Comparison of ENCODE assay signal across 11 mouse cellular contexts in the genomic region with DNA sequence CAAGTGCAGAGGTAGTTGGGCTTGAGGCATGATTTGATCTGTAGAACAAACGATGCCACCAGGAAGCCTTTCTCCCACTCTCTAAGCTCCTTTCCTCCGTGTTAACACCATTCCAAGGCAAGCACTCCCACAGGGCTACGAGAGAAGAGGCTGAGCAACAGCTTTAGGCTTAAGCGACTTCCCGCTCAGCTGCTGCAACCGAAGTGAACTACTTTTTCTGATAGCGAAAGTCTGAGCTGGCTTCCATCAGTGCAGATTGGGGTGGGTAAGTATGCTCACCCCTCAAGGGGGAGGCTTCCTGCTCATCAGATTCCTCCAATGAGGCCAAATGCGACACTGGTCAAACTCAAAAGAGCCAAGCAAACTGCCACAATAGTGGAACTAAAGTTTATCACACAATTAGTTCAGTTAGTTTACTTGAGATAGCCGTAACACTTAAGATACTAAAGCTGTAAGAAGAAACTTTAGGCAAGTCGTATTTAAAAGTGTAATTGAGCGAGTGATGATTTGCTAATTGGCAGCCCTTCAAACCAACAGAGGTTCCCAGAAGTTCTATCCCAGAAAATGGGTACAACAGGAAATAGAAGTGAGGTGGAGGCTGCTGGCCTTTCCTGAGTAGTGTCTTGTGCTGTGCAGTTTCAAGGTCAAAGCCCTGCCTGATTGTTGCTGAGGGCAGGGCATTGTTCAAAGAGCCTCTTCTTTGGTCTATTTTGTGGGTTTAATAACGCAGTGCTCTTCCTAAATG.
A peak's percentile ranks its signal among the peaks of the same experiment; 100 is the strongest.
DNase-seq lines count a peak whose midpoint lies in the region; ATAC-seq and TF ChIP-seq lines count a peak whose summit lies in the region.
"Had no signal": no experiment of that assay in that cellular context is flagged by ENCODE, and none has a peak within 500 bp of the region (broad histone marks: within the 10 kb centered on the region; RNA-seq: fewer than 3 reads in every experiment).

No protein-coding gene starts in this region.

- 36% methylated on average over 12 of the region's 12 CpGs for WGBS in embryonic facial prominence, embryonic 11.5 days
- 29% methylated on average over 12 of the region's 12 CpGs for WGBS in embryonic facial prominence, embryonic 10.5 days
- WGBS in lung, embryonic 14.5 days = 13% methylated on average over 12 of the region's 12 CpGs
- WGBS in limb, embryonic 13.5 days = 27% methylated on average over 12 of the region's 12 CpGs
- WGBS in stomach, embryonic 15.5 days = 17% methylated on average over 12 of the region's 12 CpGs

- H3K27me3 ChIP-seq in embryonic facial prominence, embryonic 11.5 days (ENCODE audit: control insufficient read depth, insufficient read depth, low read length) = no peaks in the 10 kb centered on the region
- H3K27me3 ChIP-seq in embryonic facial prominence, embryonic 10.5 days (replicated peaks; ENCODE audit: low read depth, poor library complexity, severe bottlenecking) = no peaks in the 10 kb centered on the region
- H3K27me3 ChIP-seq in lung, embryonic 14.5 days (ENCODE audit: insufficient read depth, low read length) = no peaks in the 10 kb centered on the region
- peaks cover 5% of the 10 kb centered on the region; the same call in 1 of the 2 replicates for H3K27me3 ChIP-seq in limb, embryonic 13.5 days
- no peaks in the 10 kb centered on the region for H3K27me3 ChIP-seq in stomach, embryonic 15.5 days (replicated peaks)
- H3K27me3 ChIP-seq: neural tube, embryonic 13.5 days had no signal

- no peaks in the 10 kb centered on the region for H3K36me3 ChIP-seq in embryonic facial prominence, embryonic 11.5 days (replicated peaks; ENCODE audit: control insufficient read depth, insufficient read depth, low read depth, low read length)
- H3K36me3 ChIP-seq in embryonic facial prominence, embryonic 10.5 days (replicated peaks) = no peaks in the 10 kb centered on the region
- no peaks in the 10 kb centered on the region for H3K36me3 ChIP-seq in lung, embryonic 14.5 days (ENCODE audit: insufficient read depth)
- H3K36me3 ChIP-seq in limb, embryonic 13.5 days = no peaks in the 10 kb centered on the region
- no peaks in the 10 kb centered on the region for H3K36me3 ChIP-seq in stomach, embryonic 15.5 days
- H3K36me3 ChIP-seq: embryonic facial prominence, embryonic 12.5 days; neural tube, embryonic 13.5 days had no signal

- DNase-seq in embryonic facial prominence, embryonic 11.5 days (ENCODE audit: low spot score) = peak; percentile 7
- no peak for DNase-seq in embryonic facial prominence, embryonic 10.5 days (ENCODE audit: low spot score)
- peak; percentile 68 for DNase-seq in lung, embryonic 14.5 days
- DNase-seq in lung, postnatal 4 days = no peak
- DNase-seq in MN1 (ENCODE audit: low spot score) = no peak
- no peak for DNase-seq in gastrocnemius, adult 8-10 months (ENCODE audit: low spot score in 2 of 2)
- DNase-seq: kidney, adult 18-20 months had no signal

- TF ChIP-seq CTCF in lung, embryonic 14.5 days (IDR thresholded peaks at IDR 0.05; ENCODE audit: low read depth) = no peak

- H3K4me1 ChIP-seq in embryonic facial prominence, embryonic 11.5 days (ENCODE audit: control insufficient read depth, insufficient read depth, low read length) = no peaks in the 10 kb centered on the region
- peaks cover 10% of the 10 kb centered on the region; the same call in 1 of the 2 replicates for H3K4me1 ChIP-seq in embryonic facial prominence, embryonic 10.5 days
- peaks cover 9% of the 10 kb centered on the region for H3K4me1 ChIP-seq in lung, embryonic 14.5 days (ENCODE audit: insufficient read depth)
- H3K4me1 ChIP-seq in limb, embryonic 13.5 days = peaks cover 5% of the 10 kb centered on the region; the same call in 1 of the 2 replicates
- H3K4me1 ChIP-seq in stomach, embryonic 15.5 days = no peaks in the 10 kb centered on the region
- H3K4me1 ChIP-seq: embryonic facial prominence, embryonic 12.5 days had no signal

- no peaks in the 10 kb centered on the region for H3K9me3 ChIP-seq in embryonic facial prominence, embryonic 11.5 days (replicated peaks; ENCODE audit: control insufficient read depth, low read length)
- H3K9me3 ChIP-seq in embryonic facial prominence, embryonic 10.5 days = no peaks in the 10 kb centered on the region
- H3K9me3 ChIP-seq in lung, embryonic 14.5 days (ENCODE audit: low read depth, low read length) = no peaks in the 10 kb centered on the region
- H3K9me3 ChIP-seq in limb, embryonic 13.5 days = no peaks in the 10 kb centered on the region
- no peaks in the 10 kb centered on the region for H3K9me3 ChIP-seq in stomach, embryonic 15.5 days
- H3K9me3 ChIP-seq: embryonic facial prominence, embryonic 12.5 days; neural tube, embryonic 13.5 days had no signal

- no peak overlapping the region for H3K4me3 ChIP-seq in embryonic facial prominence, embryonic 11.5 days (ENCODE audit: low read depth, low read length)
- H3K4me3 ChIP-seq in embryonic facial prominence, embryonic 10.5 days = no peak overlapping the region
- peak overlapping the region; percentile 3; the same call in 1 of the 2 replicates for H3K4me3 ChIP-seq in lung, embryonic 14.5 days (ENCODE audit: low read depth, low read length)
- no peak overlapping the region for H3K4me3 ChIP-seq in limb, embryonic 13.5 days
- no peak overlapping the region for H3K4me3 ChIP-seq in stomach, embryonic 15.5 days (replicated peaks)
- H3K4me3 ChIP-seq: embryonic facial prominence, embryonic 12.5 days; neural tube, embryonic 13.5 days had no signal

- no peak for ATAC-seq in embryonic facial prominence, embryonic 11.5 days (replicated peaks; ENCODE audit: insufficient number of reproducible peaks, low FRiP score, low TSS enrichment, low read depth)
- ATAC-seq in lung, embryonic 14.5 days (ENCODE audit: insufficient read depth) = peak; percentile 77
- no peak for ATAC-seq in limb, embryonic 13.5 days (ENCODE audit: low FRiP score, low read depth)
- no peak for ATAC-seq in stomach, embryonic 15.5 days (ENCODE audit: insufficient read depth, low FRiP score, low read depth)

- H3K27ac ChIP-seq in embryonic facial prominence, embryonic 11.5 days (replicated peaks; ENCODE audit: low read depth, low read length) = no peak overlapping the region
- no peak overlapping the region for H3K27ac ChIP-seq in embryonic facial prominence, embryonic 10.5 days (replicated peaks)
- H3K27ac ChIP-seq in lung, embryonic 14.5 days (ENCODE audit: low read depth) = peak overlapping the region; percentile 58; the same call in 1 of the 2 replicates
- no peak overlapping the region for H3K27ac ChIP-seq in limb, embryonic 13.5 days
- no peak overlapping the region for H3K27ac ChIP-seq in stomach, embryonic 15.5 days
- H3K27ac ChIP-seq: embryonic facial prominence, embryonic 12.5 days; neural tube, embryonic 13.5 days had no signal

- no peak overlapping the region for H3K4me2 ChIP-seq in embryonic facial prominence, embryonic 11.5 days (ENCODE audit: low read depth, low read length)
- H3K4me2 ChIP-seq in lung, embryonic 14.5 days = peak overlapping the region; percentile 49
- H3K4me2 ChIP-seq in limb, embryonic 13.5 days (replicated peaks) = peak overlapping the region; percentile 47
- peak overlapping the region; percentile 11; the same call in 1 of the 2 replicates for H3K4me2 ChIP-seq in stomach, embryonic 15.5 days
- H3K4me2 ChIP-seq: embryonic facial prominence, embryonic 12.5 days; neural tube, embryonic 13.5 days had no signal

- H3K9ac ChIP-seq in embryonic facial prominence, embryonic 11.5 days (replicated peaks; ENCODE audit: low read length) = no peak overlapping the region
- H3K9ac ChIP-seq in lung, embryonic 14.5 days = no peak overlapping the region
- no peak overlapping the region for H3K9ac ChIP-seq in limb, embryonic 13.5 days
- no peak overlapping the region for H3K9ac ChIP-seq in stomach, embryonic 15.5 days
- H3K9ac ChIP-seq: embryonic facial prominence, embryonic 12.5 days; neural tube, embryonic 13.5 days had no signal

Comparison
In these comparisons a context has a peak if more than half of its experiments do, and no peak if none do; other contexts are left out.
1. DNase-seq: peak in embryonic facial prominence, embryonic 11.5 days (single experiment) and lung, embryonic 14.5 days (single experiment); none in embryonic facial prominence, embryonic 10.5 days (single experiment), lung, postnatal 4 days (0 of 2), MN1 (single experiment) and gastrocnemius, adult 8-10 months (0 of 2).